Mouse (Mus musculus): ENCODE measurements at regions not wholly inside any gene's neighbourhood (a gene's known extent, or its start where the extent isn't known, plus 50 kb on each side); places are given as distances from the start of the nearest gene placed in this dataset.

DNA sequence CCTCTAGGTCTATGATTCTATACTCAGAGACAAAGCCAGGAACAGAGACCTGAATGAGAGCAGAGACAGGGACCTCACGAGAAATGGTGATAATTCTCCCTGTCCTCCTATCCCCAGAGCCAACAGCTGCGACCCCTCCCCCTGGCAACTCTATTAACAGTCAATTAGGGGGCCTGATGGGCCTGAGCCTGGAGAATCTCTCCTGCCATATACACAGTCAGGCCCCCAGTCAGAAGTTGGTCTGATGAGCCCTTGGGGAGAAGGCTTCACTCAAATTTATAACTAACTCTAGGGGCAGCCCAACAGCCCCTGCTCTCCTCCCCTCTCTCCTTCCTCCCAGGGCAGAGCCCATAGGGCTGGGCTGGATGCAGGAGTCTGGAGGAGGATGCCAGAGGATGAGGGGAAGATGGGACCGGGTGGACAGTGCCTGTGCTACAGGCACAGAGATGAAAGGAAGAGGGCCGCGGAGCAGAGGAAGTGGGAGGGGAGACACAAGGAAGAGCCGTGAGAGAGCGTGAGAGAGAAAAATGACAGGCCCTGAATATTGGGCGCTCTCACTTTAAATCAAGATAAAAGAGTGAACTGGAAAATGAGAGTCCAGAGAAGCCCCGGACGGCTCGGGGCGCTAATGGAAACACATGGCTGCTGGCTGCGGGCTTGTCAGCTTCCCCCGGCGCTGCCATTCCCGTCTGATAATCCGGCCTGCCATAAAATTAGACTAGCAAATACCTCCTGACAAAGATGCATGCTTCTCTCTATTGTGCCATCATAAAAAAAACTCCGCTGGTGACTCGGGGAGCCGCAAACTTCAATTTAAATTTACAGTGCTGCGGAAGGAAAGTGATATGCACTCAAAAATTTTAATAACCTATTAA lies 57.2 kb upstream of the Pax2 start:
- ATAC-seq (ENCODE audit: insufficient read depth) (no peak), DNase-seq (no peak)
- peaks cover 62% of the 10 kb centered on the region for H3K27me3 ChIP-seq (ENCODE audit: insufficient read depth, low read length)
- no peak overlapping the region for H3K9ac ChIP-seq
- H3K9me3 ChIP-seq (ENCODE audit: low read depth, low read length): no peaks in the 10 kb centered on the region
- H3K36me3 ChIP-seq (ENCODE audit: insufficient read depth): no peaks in the 10 kb centered on the region
- no peak overlapping the region for H3K4me3 ChIP-seq (ENCODE audit: low read depth, low read length)
- WGBS: 14% methylated on average over 21 of the region's 21 CpGs
- H3K4me2 ChIP-seq: no peak overlapping the region
- no peak for TF ChIP-seq CTCF (IDR thresholded peaks at IDR 0.05; ENCODE audit: low read depth)
- no peaks in the 10 kb centered on the region for H3K4me1 ChIP-seq (ENCODE audit: insufficient read depth)
- no peak overlapping the region for H3K27ac ChIP-seq (ENCODE audit: low read depth)
